Mouse (Mus musculus) fibroblast of lung, adult 2 months (primary cell): ENCODE data around the gene Mrpl35.

Experiments used
- DNase-seq: peaks from one replicate; pipeline ENCODE4 v3.0.0-alpha.2; 2011; ENCODE audit warnings: low read depth

Mrpl35 gene

DNA sequence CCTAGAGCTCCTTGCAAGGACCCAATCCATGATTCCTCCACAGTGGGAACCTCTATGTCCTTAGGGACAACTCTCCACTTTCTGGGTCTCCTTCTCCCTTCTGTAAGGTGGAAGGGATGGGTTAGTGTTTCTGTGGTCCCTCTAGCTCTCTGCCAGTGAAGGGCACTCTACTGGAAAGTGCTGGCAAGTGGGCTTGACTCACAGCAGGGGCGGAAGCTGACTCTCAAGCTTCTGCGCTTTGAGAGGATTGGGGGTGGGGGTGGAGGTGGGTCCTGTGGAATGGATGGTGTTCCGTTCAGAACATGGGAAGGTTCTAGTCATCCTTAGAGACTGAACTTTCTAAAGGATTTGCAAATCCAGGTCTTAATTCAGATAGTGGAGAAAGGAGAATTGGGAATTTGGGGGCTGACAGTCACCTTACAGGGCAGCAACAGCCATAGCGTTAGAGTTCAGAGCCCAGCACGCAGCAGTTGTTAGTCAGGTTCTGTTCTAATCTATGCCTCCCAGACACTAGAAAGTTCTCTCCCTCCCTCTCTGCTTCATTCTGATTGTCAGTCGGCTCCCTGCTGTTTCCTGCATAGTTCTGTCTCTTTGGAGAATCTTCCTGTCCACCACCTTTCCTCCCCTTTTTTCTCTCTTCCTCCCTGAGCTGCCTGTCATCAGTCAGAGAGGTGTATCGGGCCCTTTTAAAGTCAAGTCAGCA lies 25.6 kb downstream of the Mrpl35 start:
- no peak for DNase-seq

- DNase-seq = no peak
Measured at GRCm38 (mm10) chr6:71799391-71799790, 27.4 kb downstream of the Mrpl35 start.

GRCm38 (mm10) chr6:71791771-71792170 lies 35.0 kb downstream of the Mrpl35 start:
- no peak for DNase-seq

DNA sequence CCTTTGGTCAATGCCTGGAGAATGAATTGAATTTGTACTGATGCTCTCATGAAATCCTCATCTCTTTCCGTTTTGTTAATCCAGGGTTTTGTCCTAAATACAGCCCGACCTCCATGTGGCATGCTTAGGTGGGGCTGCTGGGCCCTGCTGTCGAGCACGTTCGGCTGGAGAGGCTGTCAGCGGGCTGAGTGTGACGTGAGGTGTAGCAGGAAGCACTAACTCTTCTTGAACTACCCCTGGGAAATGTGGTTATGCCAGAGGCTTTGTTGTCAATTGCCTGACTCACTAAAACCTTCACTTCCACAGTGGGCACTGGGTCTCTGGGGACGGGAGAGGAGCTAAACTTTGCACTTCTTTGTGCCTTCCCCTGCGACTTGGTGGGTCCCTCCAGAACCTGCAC lies 38.4 kb downstream of the Mrpl35 start:
- no peak for DNase-seq

DNA sequence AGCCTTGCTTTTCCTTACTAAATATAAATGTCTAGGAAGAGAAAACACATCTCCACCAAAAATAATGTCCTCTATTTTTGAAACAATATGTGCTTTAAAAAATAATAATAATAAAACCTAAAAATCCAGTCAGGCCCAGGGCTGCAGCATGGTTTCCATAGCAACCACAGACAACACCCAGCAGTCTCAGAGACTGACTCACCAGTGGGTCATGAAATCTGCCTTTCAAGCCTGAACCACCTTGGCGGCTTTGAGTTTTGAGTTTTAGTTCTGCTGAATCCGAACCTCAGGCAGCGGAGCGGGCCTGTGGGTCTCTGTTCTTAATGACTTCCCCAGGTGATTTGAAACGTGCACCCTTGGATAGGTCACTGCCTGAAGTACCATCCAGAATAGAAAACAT lies 43.6 kb downstream of the Mrpl35 start:
- peak; percentile 25 for DNase-seq

- DNase-seq = no peak
Measured at GRCm38 (mm10) chr6:71780431-71780830, 46.3 kb downstream of the Mrpl35 start.

GRCm38 (mm10) chr6:71779831-71780230 lies 46.9 kb downstream of the Mrpl35 start:
- no peak for DNase-seq

GRCm38 (mm10) chr6:71778016-71778415 lies 48.8 kb downstream of the Mrpl35 start:
- DNase-seq = no peak

DNA sequence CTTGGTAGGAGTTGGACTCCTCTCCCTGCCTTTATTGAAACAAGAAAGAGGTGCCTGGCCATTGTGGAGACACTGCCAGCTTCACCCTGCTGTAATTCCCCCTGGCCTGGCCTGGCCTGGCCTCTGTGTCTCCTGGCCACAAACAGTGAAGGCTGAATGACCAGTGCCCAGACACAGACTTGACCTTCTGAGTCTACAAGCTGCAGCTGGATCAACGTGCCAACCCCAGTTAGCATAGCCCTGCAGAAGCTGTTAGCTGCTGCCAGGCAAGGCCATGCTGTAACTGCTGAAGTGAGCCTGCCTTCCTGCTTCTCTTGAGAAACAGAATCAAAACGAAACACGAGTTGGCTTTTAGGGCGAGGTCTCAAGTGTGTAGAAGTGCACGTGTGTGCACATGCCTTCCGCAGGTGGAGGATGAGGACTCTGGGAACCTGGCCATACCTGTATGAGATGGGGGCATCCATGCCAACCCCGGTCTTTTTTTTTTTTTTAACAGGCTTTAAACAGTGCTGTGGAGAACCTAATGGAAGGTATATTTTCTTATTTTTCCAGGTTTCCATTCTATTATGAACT lies 54.0 kb downstream of the Mrpl35 start:
- DNase-seq = no peak

DNA sequence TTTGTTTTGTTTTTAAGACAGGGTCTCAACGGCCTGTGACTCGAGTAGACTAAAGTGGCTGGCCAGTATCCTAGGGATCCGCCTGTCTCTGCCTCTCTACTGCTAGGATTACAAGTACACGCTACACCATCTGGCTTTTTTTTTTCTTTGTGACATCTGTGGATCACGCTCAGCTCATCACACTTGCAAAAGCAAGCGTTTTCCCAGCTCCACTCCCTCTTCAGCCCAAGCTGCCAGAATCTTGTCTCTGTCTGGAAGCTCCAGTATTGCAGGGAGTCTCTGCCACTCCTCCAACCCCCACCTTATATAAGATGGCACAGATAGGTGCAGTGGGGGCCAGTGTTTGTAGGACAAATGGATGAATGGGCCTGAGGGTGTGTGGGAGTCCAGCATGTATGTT lies 54.6 kb downstream of the Mrpl35 start:
- no peak for DNase-seq

GRCm38 (mm10) chr6:71771282-71771681 lies 55.5 kb downstream of the Mrpl35 start:
- no peak for DNase-seq

GRCm38 (mm10) chr6:71770856-71771255 lies 55.9 kb downstream of the Mrpl35 start:
- no peak for DNase-seq

DNA sequence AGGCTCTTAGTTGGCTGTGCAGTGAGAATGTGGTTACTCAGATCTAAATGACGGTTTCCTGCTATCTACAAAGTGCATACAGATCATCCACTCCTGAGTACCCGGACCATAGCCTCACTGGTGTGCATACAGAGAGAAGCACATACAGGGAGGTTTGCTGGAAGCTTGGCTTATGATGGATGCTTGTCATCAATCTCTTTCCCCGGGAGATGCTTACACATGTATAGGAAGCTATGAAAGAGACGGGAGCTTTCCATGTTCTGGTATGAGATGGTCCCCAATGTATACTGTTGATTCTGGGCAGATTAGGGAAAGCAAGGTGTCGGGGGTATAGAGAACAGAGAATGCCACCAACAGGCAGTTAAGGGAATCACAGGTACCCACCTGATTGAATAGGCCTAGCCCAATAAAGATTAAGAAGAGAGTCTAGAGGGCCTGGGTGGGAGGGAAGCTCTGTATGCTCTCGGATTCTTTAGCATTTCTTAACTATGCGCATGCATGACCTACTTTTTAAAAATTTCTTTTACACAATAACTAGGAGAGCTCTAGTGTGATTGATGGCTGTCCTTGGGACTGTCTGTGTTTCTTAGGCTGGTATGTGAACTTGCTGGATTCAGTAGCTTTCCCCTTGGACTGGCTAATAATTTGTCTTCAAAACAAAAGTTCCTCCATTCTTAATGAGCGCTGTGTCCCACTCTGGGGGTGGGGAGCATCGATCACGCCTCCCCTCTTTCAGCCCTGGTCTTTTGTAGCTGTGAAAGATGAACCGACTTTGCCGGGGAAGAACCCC lies 56.7 kb downstream of the Mrpl35 start:
- no peak for DNase-seq

GRCm38 (mm10) chr6:71767761-71768160 lies 59.0 kb downstream of the Mrpl35 start:
- no peak for DNase-seq
